In the genomic region with DNA sequence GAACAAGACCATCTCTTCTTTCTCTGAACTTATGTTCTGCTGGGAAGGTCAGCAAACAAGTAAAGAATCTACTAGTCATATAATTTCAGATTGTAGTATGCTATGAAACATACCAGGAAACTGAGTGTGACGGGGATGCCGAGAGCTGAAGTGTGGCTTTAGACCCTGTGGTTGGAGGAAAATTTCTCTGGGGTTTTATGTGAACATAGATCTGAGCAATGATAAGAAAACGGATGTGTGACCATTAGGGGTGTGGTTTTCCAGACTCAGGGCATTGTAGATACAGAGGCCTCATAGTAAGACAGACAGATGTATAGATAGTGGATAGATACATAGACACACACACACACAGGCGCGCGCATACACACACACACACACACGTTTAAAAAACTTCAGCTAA, we compare ENCODE assay signal across 28 mouse cellular contexts.
DNase-seq lines count a peak whose midpoint lies in the region; ATAC-seq lines count a peak whose summit lies in the region.
"Had no signal": no experiment of that assay in that cellular context is flagged by ENCODE, and none has a peak within 500 bp of the region (broad histone marks: within the 10 kb centered on the region; RNA-seq: fewer than 3 reads in every experiment).

No protein-coding gene starts in this region.

- peak; percentile 51 for DNase-seq in CD4-positive helper T cell, adult 2 months (ENCODE audit: low read depth, low spot score)
- DNase-seq in right cerebral cortex, postnatal 36 days (ENCODE audit: low spot score in 2 of 2) = no peak
- no peak for DNase-seq in gastrocnemius, adult 18-20 months (ENCODE audit: low spot score)
- DNase-seq: adrenal gland, postnatal 10 days; cerebellum, adult 2 months; cerebellum, postnatal 14 days; forebrain, postnatal 0 days; gastrocnemius, postnatal 10 days; kidney, adult 18-20 months; kidney, postnatal 10 days; retina, postnatal 1 day; right cerebral cortex, postnatal 14 days; thymus, adult 18-20 months; thymus, postnatal 4 days had no signal

- WGBS in intestine, embryonic 16.5 days = 78% methylated on average over 7 of the region's 7 CpGs

- peak; percentile 65 for ATAC-seq in CD4-positive, CD25-positive, alpha-beta regulatory T cell, adult 4 months
- ATAC-seq in granulocyte monocyte progenitor cell, adult 5-6 weeks (replicated peaks; ENCODE audit: poor library complexity, severe bottlenecking) = peak; percentile 58
- ATAC-seq in megakaryocyte-erythroid progenitor cell, adult 5-6 weeks (replicated peaks; ENCODE audit: low FRiP score, low TSS enrichment, poor library complexity, severe bottlenecking) = 0 out of 2 replicates have a peak, but pooled peaks have one; percentile 34
- ATAC-seq in intestine, embryonic 16.5 days = no peak
- ATAC-seq: forebrain, postnatal 0 days had no signal

- no peak overlapping the region for H3K9ac ChIP-seq in intestine, embryonic 16.5 days (ENCODE audit: low read depth, low read length)
- H3K9ac ChIP-seq: embryonic facial prominence, embryonic 15.5 days; forebrain, embryonic 12.5 days; forebrain, postnatal 0 days; heart, embryonic 15.5 days; hindbrain, embryonic 12.5 days; limb, embryonic 13.5 days; lung, embryonic 15.5 days; midbrain, embryonic 12.5 days; neural tube, embryonic 15.5 days had no signal

- H3K4me2 ChIP-seq in intestine, embryonic 16.5 days (ENCODE audit: low read depth, low read length) = no peak overlapping the region
- H3K4me2 ChIP-seq: embryonic facial prominence, embryonic 15.5 days; forebrain, embryonic 12.5 days; heart, embryonic 15.5 days; hindbrain, embryonic 12.5 days; limb, embryonic 13.5 days; liver, embryonic 11.5 days; lung, embryonic 15.5 days; midbrain, embryonic 12.5 days; neural tube, embryonic 15.5 days had no signal

- no peak overlapping the region for H3K27ac ChIP-seq in intestine, embryonic 16.5 days (ENCODE audit: low read length)
- H3K27ac ChIP-seq: embryonic facial prominence, embryonic 10.5 days; embryonic facial prominence, embryonic 15.5 days; forebrain, embryonic 12.5 days; heart, embryonic 15.5 days; hindbrain, embryonic 12.5 days; limb, embryonic 13.5 days; lung, embryonic 15.5 days; midbrain, embryonic 12.5 days; neural tube, embryonic 15.5 days had no signal

- no peaks in the 10 kb centered on the region for H3K27me3 ChIP-seq in intestine, embryonic 16.5 days (replicated peaks; ENCODE audit: control insufficient read depth, insufficient read depth, low read length)
- H3K27me3 ChIP-seq: embryonic facial prominence, embryonic 15.5 days; forebrain, embryonic 12.5 days; heart, embryonic 15.5 days; hindbrain, embryonic 12.5 days; limb, embryonic 13.5 days; lung, embryonic 15.5 days; midbrain, embryonic 12.5 days; neural tube, embryonic 15.5 days had no signal

- no peak overlapping the region for H3K4me3 ChIP-seq in intestine, embryonic 16.5 days (ENCODE audit: low read length)
- H3K4me3 ChIP-seq: embryonic facial prominence, embryonic 10.5 days; embryonic facial prominence, embryonic 15.5 days; forebrain, embryonic 12.5 days; heart, embryonic 15.5 days; hindbrain, embryonic 12.5 days; limb, embryonic 13.5 days; lung, embryonic 15.5 days; midbrain, embryonic 12.5 days; neural tube, embryonic 15.5 days had no signal

- no peaks in the 10 kb centered on the region for H3K4me1 ChIP-seq in intestine, embryonic 16.5 days (ENCODE audit: control insufficient read depth, insufficient read depth, low read length)
- H3K4me1 ChIP-seq: embryonic facial prominence, embryonic 10.5 days; embryonic facial prominence, embryonic 15.5 days; forebrain, embryonic 12.5 days; heart, embryonic 15.5 days; hindbrain, embryonic 12.5 days; limb, embryonic 13.5 days; lung, embryonic 15.5 days; midbrain, embryonic 12.5 days; neural tube, embryonic 15.5 days had no signal

- H3K9me3 ChIP-seq in intestine, embryonic 16.5 days (ENCODE audit: control insufficient read depth, low read length) = no peaks in the 10 kb centered on the region
- H3K9me3 ChIP-seq: embryonic facial prominence, embryonic 10.5 days; embryonic facial prominence, embryonic 15.5 days; forebrain, embryonic 12.5 days; heart, embryonic 15.5 days; hindbrain, embryonic 12.5 days; limb, embryonic 13.5 days; lung, embryonic 15.5 days; midbrain, embryonic 12.5 days; neural tube, embryonic 15.5 days had no signal

- H3K36me3 ChIP-seq in intestine, embryonic 16.5 days (ENCODE audit: control insufficient read depth, insufficient read depth, low read length) = no peaks in the 10 kb centered on the region
- H3K36me3 ChIP-seq: embryonic facial prominence, embryonic 10.5 days; embryonic facial prominence, embryonic 15.5 days; forebrain, embryonic 12.5 days; heart, embryonic 15.5 days; hindbrain, embryonic 12.5 days; limb, embryonic 13.5 days; lung, embryonic 15.5 days; midbrain, embryonic 12.5 days; neural tube, embryonic 15.5 days had no signal
